Mouse (Mus musculus) 3134 (cell line): ENCODE measurements around the gene Akr1b8.
A peak's percentile ranks its signal among the peaks of the same experiment; 100 is the strongest.

Experiments
- DNase-seq: peaks from one replicate; pipeline ENCODE4 v3.0.0-alpha.2; 2011; ENCODE audit warnings: low spot score; ENCODE audit not compliant: insufficient read length; ENCODE audit errors: extremely low read depth

Akr1b8 gene

DNA sequence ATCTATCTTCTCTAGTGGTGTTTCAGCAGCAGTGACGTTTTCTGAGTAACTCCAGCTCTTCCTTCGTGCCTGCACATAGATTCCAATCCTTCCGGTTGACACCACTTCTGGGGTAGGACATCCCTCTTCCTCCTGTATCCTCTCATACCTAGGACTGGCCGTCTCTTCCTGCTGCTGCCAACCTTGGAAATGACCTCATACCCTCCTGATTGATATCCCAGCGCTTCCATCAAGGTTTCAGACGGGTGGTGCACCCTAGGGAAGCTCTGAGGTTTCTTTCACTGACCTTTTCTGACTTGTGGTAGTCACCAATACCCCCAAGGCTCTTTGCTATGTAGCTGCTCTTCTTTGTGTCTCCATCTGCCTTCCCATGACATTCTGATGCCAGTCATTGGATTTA, 44.5 kb downstream of the Akr1b8 start:
- DNase-seq = no peak

DNA sequence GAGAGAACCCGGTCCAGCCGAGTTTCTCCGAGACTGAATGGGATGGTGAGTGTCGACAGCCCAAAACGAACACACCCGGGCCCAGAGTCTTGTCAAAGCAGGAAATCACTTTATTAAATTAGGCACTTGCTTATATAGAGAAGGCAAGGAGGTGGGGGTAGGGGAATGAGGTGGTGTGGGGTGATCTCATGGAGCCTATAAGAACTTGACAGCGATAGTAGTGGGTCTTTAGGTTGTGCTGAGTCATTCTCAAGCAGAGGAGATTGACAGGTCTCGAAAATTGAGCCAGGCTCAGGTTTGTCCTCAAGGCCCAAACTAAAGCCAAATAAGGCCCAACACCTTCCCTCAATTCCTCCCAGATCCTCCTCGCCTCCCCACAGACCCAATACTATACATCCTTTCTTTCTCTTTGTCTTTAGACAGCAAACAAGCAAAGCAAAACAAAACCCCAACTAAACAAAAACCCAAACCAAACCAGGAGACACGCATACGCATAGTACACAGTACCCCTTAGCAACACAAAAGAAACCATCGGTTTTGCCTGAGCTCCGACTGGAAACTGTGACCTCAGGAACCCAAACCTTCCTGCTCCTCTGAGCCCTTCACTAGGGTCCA, 45.8 kb downstream of the Akr1b8 start:
- DNase-seq = no peak

DNA sequence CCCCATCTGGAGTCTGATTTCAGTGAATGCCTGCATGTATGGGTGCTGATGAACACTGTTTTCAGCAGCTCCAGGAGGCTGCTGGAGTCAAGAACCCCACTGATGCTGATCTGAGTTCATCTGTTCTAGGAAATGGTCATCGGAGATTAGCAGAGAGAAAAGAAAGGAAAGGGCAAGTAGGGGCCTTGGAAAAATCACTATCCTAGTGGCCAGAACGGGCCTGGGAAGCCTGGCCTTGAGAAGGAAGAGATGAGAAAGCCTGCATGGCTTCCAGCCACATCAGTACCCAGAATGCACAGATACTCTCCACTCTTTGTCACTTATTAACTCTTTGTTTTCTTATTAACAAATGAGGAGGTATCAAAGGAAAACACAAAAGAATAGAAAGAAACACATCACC, 46.8 kb downstream of the Akr1b8 start:
- DNase-seq = no peak

DNA sequence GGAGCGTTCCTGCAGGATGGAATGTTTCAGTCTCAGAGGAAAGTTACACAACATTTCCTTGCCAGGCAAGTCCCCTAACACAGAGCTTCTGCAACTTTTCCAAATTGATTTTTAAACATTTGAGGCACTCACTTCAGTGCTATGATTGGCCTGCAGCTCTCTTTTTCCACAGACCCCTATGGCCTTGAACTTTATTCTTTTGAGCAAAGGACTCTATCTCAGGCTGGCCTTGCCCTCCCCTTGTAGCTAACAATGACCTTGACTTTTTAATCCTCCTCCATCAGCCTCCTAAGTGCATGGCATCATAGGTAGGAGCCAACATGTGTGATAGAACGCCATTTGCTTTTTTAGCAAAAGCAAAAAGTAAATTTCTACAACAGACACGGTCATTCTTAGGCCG, 52.8 kb downstream of the Akr1b8 start:
- no peak for DNase-seq

DNA sequence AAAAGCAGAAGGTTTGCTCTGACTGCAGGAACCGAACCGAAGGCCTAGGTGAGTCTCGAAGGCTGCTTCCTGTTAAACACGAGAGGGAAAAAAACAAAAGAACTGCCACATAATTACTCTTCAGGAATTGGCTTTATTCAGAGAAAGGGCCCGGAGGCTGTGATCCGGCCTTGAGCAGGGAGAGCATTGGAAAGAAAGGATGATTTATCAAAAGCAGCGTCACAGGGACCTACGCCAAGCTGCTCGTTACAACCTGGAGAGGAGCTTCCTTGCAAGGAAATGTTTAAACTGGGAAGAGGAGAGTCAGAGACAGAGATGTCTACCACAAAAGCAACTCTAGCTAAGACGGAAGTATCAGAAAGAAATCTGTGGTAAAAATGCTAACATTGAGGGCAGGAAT, 53.5 kb downstream of the Akr1b8 start:
- no peak for DNase-seq

DNA sequence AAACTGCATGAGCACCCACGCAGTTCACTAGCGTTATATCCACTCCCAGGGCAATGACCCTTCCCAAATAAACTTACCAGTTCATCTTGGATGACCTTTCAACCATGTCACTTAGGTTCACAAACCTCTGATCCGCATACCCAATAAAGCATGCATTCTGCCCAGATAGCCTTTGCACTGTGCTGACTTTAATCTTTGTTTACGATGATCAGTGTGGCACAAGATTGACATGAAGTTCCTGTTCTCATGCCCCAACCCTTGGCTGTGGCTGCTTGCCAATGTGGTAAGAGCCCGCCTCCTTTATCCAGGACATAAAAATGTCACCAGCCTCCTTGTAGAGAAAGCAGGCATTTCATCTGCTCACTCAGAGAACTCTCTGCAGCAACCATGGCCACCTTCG, 58.1 kb downstream of the Akr1b8 start, which contains the start of gene Akr1b7:
Gene Akr1b7 (plus strand): TSS at position 312 of the 400 bp plus-strand sequence.
- DNase-seq = no peak

DNA sequence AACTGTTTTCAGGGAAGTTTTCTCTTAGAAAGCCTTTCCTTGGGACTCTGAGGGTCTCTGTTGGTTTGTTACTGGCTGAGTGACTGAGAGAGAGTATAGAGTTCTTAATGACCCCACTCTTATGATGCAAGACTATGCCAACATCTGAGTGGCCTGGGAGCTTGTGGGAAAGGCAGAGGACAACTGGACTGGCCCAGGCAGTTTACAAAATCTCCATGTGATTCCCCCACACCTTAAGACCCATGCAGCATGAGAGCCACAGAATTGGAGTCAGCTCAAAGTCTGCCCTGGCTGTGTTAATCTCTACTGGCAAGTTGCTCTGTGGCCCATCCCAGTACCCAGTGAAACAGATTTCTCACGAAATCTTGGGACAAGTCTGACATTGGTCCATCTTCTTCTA, 58.8 kb downstream of the Akr1b8 start:
- DNase-seq = no peak

DNA sequence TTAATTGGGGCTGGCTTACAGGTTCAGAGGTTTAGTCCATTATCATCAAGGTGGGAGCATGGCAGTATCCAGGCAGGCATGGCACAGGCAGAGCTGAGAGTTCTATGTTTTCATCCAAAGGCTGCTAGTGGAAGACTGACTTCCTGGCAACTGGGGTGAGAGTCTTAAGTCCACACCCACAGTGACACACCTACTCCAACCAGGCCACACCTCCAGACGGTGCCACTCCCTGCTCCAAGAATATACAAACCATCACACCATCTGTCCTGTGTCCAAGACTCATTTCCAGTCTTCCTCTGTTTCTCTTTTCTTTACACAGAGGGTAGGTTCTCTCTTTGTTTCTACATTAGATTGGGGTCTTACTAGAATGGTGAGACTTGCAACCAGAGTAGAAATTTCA, 59.5 kb downstream of the Akr1b8 start:
- DNase-seq = peak; percentile 4

DNA sequence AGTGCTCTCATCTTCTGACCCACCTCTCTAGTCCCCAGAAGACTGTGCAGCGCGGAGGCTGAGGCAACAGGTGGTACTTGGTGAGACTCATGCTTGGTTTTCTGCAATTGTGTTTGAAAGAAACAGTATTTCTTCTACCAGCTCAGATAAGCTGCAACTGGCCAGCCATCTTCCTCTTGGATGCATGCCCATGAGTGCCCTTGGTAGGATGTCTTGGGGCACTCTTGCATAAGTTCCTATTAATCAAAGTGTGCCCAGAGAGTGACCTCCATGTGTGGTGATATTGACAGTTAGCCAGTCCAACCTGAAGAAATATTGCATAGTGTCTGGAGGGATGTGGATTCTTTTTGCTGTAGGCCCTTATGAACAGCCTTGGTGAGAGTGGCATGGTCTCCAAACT, 62.6 kb downstream of the Akr1b8 start:
- no peak for DNase-seq
